Mouse (Mus musculus): ENCODE measurements at regions not wholly inside any gene's neighbourhood (a gene's known extent, or its start where the extent isn't known, plus 50 kb on each side); places are given as distances from the start of the nearest gene placed in this dataset.

DNA sequence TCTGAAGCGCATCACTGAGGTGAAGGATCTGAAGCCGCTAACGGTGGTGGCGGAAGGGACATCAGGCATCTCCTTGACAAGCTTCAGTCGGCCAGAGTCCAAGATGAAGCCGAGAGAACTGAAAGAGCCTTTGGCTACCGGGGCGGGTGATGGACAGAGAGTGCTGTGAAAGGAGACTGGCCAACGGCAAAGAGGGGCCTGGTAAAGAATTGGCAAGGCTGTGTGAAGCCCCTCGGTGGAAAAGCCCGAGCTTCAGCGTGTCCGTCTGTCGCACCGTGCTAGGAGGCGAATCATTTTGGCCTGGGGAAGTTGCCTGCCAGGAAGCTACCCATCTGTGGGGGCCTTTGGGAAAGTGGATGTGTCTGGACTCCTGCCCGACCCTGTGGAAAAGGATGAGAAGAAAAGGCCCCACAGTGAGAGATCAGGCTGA is 74.6 kb upstream of the Ankrd55 start:
- no peak for DNase-seq (ENCODE audit: low spot score in 2 of 2)

DNA sequence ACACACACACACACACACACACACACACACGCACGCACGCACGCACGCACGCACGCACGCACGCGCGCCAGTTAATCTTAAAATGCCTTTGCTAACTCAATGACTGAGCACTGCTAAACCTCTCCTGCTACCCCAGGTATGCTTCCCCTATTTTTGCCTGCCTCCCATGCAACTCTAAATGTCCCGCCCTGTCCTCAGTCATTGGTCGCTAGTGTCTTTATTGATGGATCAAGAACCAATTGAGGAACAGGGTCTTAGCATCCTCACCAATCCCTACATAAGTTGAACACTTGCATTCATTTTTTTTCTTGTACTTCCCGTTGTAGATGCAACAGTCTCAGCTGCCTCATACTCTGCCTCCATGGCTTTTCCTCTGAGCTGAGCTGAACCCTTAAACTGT is 72.2 kb upstream of the Ankrd55 start:
- no peak for DNase-seq (ENCODE audit: low spot score in 2 of 2)

DNA sequence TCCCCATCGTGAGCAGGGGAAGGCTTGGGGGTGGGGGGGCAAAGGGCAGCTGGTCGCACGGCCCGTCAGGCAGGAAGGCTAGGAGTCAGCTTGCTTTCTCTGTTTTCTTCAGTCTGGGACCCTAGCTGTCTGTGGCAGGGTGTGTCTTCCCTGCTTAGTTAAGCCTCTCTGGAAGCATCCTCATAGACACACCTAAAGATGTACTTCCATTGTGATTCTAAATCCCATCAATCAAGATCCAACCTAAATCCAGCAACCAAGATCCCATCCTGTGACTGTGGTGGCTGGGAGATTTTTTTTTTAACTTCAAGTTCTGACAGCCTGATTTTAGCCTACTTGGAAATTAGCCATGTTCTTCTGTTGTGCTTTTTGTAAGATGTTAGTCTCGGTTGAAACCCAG is 69.9 kb upstream of the Ankrd55 start:
- no peak for DNase-seq (ENCODE audit: low spot score in 2 of 2)

DNA sequence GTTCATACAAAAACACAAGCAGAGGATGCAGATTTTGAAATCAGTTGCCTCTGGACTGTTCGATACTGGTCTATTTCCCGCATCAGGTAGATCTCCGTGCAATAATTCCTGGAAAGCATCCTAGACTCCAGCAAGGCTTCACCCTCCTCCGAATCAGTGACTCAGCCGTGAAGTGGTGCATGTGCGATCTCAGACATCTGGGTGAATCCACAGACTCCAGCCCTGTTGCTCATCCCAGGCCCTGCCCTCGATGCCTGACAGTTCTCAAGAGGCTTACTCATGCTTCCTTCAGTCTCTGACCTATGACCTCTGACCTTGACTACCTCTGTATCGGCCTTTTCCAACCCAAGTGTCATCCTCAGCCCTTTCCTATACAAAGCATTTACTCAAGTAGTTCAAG is 68.1 kb upstream of the Ankrd55 start:
- no peak for DNase-seq (ENCODE audit: low spot score in 2 of 2)

DNA sequence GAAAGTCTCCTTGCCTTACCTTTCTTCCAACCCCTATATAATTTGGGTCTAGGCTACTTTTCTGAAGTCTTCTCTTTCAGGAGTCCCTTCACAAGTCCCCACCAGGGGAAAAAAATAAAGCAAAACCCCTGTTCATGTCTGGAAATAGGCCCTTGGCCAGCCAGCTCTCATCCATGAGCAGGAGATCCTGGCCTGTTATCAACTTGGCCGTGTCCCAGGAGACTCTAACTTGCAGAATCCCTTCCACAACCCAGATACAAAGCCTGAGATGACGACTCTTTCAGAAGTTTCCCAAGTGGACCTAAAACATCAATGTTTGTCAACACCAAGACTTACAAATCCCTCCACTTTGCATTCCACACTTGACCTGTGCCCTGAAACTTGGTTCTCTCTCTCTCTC is 64.6 kb upstream of the Ankrd55 start:
- no peak for DNase-seq (ENCODE audit: low spot score in 2 of 2)

DNA sequence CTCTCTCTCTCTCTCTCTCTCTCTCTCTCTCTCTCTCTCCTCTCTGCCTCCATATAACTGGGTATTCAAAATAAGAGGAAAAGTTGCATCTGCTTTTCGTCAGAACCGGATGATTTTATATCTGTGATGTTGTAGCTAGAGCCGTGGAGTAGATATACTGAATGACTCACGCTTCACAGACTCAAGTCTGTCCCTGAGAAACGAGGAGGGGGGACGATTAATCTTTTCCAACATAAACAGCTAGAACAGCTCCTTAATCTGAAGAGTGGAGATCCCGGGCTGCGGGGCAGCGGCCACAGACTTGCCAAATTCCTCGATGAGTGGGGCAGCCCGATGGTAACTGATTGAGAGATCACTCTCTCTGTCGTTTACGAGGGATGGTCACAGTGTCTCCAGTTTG is 60.5 kb upstream of the Ankrd55 start:
- DNase-seq (ENCODE audit: low spot score in 2 of 2): no peak

DNA sequence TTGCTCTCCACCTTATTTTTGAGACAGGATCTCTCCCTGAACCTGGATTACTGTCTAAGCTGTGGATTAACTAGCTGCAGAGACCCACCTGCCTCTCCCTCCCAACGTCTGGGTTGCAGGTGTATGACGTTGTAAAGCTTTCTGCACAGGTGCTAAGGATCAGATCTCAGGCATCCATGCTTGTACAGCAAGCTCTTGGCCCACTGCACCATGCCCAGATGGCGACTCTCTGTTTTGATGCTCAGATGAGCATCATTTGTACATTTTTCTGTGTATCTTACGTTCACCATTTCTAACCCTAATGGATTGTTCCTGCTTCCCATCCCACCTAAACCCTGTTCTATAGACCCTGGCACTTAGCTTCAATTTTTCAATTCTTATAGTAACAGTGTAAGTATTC is 59.4 kb upstream of the Ankrd55 start:
- no peak for DNase-seq (ENCODE audit: low spot score in 2 of 2)

DNA sequence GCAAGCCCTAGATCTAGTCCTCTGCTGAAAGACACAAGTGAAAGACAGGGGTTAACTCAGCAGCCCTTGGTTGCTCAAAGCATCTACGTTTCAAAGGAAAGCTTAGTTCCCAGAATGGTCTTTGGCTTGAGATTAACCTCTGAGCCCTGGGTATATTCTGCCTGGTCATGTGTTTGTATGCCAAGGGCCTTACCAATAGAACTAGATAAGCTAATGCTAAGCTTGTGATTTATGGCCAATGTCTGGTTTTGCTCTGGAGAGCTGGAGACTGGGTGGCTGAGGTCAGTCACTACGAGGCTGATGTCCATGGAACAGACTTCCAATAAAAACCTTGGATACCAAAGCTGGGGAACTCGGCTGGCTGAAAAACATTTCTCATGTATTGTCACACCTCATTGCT is 58.1 kb upstream of the Ankrd55 start:
- DNase-seq (ENCODE audit: low spot score in 2 of 2): no peak

DNA sequence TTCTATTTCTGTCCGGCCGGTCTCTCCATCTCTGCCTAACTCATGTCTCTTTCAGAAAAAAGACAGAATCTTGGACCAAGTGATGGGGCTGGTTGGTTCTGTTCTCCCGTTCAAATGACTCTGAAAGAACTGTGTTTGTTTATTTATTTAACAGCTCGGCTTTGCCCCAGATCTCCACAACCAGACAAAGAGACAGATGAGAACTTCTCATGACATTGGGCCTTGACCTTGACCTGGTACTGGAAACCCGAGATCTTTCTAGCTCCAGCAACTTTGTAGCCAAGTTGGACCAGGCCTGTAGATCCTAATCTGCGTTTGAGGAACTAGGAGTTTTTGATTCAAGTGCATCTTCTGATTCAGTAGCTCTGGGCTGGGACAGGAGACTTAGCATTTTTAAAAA is 53.6 kb upstream of the Ankrd55 start:
- no peak for DNase-seq (ENCODE audit: low spot score in 2 of 2)

DNA sequence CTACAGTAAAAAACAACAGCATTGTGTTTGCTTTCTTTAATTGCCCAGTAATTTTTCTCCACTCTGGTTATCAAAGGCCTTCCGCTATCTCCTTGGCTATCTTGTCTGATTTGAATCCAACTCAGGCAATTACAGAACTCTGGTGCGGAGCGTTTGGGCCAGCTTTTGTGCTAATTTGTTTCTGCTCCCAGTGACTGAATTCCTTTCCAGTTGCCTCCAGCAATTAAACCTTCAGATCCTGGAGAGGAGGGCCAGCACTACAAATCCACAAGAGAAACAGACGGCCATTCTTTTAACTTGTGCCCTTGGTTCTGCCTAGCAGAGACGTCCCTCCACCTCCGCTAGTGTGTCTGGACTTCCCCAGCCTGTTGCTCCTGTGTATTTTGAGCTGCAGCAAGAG is 51.3 kb upstream of the Ankrd55 start:
- DNase-seq (ENCODE audit: low spot score in 2 of 2): no peak

DNA sequence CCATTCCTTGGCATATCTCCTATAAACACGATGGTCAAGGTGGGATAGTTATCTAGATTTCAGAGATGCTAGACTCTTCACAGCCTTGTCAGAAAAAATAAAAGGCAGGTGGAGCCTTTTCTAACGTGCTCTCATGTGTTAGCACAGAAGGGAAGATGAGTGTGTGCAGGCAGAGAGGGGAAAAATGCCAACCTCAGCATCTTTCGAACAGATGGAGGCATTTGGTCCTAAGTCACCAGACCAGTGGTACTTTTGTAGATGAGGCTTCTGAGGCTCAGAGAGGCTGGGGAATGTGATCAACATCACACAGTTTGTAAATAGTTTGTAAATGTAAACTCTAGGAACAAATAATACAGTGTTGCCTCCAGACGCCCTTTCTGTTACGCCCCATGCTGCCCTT is 50.9 kb upstream of the Ankrd55 start:
- no peak for DNase-seq (ENCODE audit: low spot score in 2 of 2)

DNA sequence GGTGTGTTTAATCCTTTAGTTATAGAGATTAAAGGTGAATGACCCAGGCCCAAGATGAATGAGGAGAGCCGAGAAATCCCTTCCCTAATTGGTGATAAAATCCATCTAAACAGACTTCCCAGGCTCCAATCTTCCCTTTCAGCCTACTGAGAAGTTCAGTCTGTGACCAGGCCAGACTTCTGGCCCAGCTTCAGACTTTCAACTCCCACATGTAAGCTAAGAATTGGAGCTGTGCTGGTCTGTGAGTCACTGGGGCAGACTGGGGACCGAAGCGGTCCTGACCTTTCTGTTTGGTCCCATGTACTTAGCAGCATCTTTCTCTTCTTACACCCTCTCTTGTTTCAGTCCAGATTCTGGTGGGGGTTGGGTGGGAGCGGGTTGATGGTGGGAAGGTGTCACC is 50.3 kb upstream of the Ankrd55 start:
- DNase-seq (ENCODE audit: low spot score in 2 of 2): no peak
